Mouse (Mus musculus): ENCODE measurements around the gene Mgat4a.

The Mgat4a gene

DNA sequence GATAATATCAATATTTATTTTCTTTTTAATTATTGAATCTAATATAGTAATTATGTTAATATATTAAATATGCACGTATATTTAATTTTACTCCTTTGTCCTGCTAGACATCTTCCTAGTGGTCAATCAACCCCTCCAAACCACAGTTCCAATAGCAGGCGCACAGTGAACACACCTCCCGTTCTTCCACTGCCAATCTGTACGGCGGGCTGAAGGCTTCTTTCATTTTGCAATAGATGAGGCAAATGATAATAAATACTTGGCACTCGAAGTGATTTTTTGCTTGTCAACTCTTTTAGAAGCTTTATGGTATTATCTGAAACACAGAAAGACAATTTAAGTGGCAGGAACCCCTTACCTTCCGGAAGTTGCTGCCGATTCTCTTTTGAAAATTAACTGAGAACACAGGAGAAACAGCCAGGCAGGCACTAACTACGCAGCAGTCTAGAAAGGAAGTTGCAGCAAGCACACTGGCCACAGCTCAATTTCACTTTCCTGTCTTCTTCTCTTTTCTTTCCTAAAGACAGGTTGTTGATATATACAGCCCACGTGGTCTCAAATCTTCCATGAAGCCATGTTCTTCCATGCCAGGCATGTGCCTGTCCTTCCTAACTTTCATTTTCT lies 45.0 kb downstream of the Mgat4a start:
- DNase-seq (ENCODE audit: low spot score): no peak

DNA sequence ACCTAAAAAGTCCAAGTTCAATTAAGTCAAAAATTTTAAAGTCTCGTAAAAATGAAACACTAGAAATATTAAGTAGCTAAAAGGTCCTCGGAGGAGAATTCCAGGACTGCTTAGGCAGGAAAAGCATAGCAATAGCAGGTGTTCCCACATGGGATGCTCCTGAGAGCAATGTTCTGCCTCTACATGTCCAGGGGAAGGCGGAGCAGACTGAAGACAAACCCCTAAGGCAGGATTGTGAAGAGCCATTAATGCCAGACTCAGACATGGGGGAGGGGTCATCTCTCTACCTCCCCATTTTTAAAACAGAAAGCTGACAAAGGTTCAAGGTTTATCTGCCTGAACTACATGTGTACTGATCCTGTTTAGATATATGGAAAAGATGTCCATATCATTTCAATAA lies 45.7 kb downstream of the Mgat4a start:
- no peak for DNase-seq (ENCODE audit: low spot score)

DNA sequence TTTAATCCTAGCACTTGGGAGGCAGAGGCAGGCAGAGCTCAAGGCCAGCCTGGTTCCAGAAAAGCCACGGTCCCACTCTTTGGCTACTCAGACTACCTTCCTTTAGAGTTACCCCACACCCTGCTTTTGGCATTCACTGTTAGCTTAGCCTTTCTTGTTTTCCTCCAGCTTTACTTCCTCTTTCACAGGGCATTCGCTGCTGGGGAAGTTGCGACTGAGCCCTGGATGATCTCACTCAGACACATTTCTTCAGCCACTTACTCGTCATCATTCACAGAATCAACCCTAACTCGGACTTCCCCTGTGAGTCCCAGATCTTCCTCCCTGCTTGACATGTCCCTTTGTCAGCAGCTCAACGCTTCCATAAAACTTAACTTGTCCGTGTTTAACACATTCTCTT lies 49.1 kb downstream of the Mgat4a start:
- no peak for DNase-seq (ENCODE audit: low spot score)

DNA sequence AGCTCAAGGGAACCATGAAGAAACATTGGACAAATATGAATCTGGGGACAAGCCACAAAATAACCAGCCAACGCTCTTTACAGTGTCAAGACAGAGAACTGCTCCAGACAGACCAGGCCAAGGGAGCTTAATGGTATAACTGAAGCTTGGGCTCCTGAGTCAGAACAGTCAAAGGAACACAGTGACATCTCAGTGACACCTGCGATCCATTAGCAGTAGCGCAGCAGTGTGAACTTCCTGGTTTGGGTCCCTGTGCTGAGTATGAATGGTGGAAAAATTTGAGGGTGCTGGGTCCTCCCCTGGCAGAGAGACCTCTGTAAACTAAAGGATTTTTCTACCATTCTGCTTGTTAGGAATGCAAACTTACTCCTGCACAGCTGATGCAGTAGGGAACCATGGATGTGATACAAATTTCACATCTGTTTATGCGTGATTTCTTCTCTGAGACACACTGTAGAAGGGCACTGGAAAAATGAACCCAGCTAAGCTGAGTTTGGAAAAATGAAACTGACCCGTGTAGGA lies 50.1 kb downstream of the Mgat4a start:
- DNase-seq (ENCODE audit: low spot score): no peak

DNA sequence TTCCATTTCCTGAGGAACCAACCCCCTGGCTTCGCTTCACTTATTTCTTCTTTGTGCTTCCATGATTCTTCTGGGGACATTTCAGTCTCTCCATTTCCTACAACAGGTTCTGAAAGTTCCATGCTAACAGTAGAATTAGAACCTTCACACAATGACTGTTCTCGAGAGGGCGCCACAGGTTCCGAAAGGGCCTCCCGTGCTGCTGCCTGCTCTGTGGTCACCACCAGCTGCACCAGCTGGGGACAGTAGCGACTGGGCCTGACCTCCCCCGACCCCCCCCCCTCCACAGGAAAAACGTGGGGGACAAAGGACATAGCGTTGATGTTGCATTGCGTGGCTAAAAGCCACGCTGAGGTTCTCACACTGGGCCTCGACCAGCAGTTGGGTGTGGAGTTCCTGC lies 52.3 kb downstream of the Mgat4a start:
- no peak for DNase-seq (ENCODE audit: low spot score)

DNA sequence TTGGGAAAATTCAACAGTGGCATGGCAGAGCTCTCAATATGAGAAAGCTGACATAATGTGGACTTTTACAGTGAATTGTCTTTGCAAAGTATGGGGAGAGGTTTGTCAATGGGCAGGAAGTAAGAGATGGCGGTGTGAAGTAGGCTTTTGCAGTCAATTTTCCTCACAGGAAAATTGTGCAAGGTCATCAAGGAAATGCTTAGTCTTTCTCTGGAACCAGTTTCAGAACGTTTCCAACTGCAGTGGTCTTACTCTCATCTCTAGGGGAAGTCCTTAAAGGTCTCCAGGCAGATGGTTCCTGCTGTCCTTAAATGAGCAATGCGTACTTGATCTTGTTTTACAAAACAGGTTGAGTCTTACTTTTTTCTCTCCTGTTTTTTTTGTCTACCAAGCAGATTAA lies 53.8 kb downstream of the Mgat4a start:
- no peak for DNase-seq (ENCODE audit: low spot score)

DNA sequence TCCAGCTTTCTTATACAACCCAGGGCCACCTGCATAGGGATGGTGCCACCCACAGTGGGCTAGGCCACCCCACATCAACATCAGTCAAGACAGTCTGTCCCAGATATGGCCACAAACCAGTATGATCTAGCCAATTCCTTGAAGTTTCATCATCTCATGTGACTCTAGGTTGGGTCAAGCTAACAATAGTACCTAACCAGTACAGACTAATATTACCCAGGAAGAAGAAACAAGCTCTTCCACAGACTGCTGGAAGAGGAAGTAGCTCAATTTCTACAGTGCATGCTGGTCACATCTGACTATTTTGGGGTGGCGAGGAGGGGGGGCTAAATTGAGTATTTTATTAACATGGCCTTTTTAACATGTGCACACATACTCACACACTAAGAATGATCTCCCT lies 54.4 kb downstream of the Mgat4a start:
- DNase-seq (ENCODE audit: low spot score): no peak

DNA sequence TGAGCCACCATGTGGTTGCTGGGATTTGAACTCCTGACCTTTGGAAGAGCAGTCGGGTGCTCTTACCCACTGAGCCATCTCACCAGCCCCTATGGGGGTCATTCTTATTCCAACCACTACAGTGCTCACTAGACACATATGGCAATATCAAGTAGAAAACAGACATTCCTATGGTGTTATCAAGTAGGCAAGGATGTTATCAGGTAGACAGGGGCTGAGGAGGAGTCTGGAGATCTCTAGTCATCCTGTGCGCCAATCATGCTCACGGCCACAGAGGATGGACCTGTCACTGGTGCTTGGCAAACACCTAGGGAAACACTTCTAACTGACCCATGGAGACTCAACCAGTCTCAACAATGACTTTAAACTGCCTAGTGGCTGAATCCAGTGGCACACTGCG lies 56.2 kb downstream of the Mgat4a start:
- no peak for DNase-seq (ENCODE audit: low spot score)

DNA sequence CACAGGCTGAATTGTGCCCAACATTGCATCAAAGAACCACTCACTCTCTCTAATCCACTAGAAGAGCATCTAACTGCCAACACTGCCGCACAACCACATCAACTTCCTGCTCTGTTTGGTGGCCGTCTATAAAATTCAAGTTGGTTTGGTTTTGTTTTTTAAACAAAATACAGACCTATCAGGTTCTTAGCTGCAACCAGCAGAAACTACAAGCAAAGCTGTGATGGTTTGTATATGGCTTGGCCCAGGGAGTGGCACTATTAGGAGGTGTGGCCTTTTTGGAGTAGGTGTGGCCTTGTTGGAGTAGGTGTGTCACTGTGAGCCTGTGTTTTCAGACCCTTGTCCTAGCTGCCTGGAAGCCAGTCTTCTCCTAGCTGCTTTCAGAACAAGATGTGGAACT lies 59.5 kb downstream of the Mgat4a start:
- no peak for DNase-seq (ENCODE audit: low spot score)

DNA sequence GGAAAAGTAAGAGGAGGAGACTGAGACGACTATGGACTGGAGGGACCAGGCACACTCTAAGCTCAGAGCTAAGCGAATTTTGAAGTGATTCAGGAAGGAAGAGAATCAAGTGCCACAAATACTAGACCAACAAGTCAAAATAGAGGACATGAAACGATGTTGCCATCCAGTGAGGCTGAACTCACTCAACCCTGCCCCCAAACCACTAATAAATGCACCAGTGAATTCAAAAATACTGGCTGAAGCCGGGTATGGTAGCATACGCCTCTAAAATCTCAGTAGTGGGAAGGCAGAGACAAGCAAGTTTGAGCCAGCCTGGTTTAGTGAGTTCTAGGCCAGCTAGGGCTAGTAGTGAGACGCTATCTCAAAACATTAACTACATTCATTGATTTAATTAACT lies 60.1 kb downstream of the Mgat4a start:
- DNase-seq (ENCODE audit: low spot score): no peak

DNA sequence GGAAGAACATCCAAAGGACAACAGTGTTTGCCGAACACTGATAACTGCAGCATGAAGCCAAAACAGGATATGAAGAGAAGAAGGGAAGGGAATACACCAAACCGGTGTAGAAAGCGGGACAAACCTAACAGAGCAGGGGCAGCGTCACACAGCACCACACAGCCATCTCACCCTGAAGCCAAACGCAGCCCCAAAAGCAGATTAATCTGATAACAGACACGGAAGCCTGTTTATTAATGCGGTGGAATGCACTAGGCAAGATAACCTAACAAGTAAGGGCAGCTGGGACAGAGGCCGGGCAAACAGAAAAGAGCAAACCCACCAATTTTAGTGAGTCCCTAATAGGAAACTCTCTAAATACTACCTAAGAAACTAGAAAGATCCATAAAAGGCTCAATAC lies 61.1 kb downstream of the Mgat4a start:
- no peak for DNase-seq (ENCODE audit: low spot score)

DNA sequence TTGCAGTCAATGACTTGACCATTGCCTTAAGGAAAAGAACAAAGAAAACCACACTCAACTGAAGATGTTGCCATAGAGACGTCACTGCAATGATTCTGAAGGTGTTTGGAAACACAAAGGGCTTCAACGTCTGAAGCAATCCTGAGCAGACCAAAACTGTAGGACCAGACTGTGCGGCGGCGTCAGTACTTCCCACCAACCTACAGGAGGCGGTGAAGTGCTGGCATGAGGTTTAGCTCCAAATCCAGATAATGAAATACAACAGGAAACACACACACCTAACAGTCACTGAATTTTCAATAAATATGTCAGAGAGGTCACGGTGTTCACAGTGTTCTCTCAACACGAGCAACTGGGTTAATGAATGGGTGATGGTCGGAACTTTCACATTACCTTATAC lies 61.7 kb downstream of the Mgat4a start:
- no peak for DNase-seq (ENCODE audit: low spot score)

DNA sequence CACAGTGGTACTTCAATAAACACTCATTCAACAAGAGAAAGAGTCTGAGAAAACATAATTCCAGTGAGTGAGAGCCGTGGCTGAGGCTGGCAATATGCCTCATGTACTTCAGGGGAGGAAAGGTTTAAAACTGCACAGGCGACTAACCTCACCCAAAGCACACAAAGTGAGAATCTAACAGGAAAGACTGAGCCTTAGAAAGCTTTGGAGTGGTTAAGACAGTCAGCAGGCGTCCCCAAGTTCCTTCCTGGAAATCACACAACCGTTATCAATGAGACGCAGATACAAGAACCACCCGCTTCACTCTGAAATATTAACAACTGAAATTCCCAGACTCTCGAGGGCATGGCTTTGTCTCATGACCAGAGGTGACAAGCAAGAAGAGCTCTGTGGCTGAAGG lies 62.4 kb downstream of the Mgat4a start:
- DNase-seq (ENCODE audit: low spot score): no peak

DNA sequence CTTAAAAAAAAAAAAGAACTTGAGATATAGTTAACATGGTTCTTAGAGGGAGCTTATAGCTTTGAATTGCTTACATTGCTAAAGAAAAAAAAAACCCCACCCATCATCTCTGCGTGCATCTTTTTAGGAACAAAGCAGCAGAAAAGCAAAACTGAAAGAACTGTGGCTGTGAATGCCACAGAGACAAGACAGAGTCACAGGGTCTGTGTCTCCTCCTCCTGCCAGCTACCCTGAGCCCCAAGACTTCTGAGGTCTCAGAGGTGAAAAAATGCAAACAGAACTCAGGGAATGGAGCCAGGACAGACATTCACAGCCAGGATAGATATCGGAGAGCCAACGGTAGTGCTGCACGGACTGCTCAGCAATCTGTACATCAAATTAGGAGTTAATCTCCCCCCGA lies 62.9 kb downstream of the Mgat4a start:
- DNase-seq (ENCODE audit: low spot score): no peak

DNA sequence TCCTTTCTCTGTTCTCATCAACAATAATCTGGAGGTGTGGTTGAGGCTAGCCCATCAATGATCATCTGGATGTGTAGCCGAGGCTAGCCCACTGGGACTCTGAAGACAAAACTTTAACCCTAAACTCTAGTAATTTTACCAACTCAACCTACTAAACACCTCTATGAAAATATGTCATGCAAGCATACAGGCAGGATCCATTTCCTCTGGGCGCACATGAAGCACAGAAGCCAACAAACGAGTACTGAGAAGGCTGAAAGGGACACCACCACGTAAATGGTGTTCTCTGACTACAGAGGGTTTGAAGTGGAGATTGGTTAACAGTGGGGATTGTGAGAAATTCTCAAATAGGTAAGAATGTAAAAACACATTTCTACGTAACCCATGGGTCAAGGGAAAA lies 63.6 kb downstream of the Mgat4a start:
- no peak for DNase-seq (ENCODE audit: low spot score)

DNA sequence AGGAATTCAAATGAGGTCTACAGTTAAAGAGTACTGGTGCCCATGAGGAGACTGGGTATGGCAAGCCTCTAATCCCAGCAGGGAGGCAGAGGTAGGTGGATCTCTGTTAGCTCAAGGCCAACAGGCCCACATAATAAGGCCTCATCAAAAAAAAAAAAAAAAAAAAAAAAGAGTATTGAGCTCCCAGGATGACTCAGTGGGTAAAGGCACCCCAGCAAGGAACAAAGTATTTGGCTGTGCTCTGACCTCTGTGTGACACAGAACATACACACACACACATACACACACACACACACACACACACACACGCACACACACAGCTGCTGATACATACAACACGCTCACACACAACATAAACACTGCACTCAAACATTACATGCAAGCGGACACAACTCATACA lies 65.5 kb downstream of the Mgat4a start:
- no peak for DNase-seq (ENCODE audit: low spot score)

DNA sequence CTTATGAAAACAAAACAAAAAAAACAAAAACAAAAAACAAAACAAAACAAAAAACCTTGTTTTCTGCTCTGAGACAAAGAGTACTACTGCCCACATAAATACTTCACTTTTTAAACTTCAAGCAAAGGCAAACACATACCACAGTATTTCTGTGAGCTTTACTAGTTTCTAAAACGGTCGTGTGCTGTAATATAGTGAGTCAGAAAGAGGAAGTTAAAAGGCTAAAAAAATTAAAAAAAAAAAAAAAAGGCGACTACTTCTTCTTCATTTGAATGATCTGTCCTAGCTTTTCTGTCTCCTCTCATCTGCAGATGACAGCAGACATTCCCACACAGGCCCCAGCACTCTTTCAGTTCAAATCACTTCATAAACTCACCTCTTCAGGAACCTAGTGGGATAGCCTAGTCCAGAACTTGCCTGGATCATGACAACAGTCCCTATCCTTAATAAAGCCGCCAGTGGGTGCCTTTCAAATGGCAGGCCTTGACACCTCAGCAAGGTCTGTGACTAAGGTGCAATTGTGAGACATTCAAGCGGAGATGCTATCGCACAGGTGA lies 66.1 kb downstream of the Mgat4a start:
- no peak for DNase-seq (ENCODE audit: low spot score)

DNA sequence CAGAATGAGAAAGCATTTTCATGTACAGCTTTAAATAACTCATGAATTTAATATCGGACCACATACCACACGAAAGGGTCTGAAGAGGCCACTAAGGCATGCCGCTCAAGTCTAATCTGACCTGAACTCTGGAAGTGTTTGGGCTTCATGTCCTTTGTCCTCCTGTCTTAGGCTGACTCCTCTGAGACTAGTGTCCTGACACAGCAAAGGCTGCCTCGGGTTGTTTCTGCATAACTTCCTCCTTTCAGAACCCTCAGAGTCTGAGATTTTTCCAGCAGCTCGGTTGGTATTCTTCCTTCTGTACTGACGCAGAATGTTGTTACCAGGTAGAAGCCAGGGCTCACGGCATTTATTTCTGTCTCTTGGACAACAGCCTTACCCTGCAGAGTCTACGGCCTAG lies 66.8 kb downstream of the Mgat4a start:
- DNase-seq (ENCODE audit: low spot score): no peak

DNA sequence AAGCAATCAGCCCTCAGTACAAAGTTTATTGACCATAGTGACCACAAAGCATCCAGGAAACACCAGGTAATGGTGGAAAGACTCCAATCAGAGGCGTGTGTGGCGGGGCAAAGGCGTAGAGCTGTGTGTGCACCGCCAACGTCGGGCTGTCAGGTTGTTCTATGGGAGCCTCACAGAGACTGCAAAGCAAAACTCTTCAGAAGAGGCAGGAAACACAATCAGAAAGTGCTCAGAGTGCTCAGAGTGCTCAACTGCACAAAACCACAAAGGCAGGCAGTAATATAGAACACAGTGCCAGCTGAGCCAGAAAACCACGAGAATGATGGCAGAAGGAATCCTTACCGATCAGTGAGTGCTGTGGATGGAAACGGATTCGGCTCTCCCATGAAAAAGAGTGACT lies 67.6 kb downstream of the Mgat4a start:
- DNase-seq (ENCODE audit: low spot score): no peak

DNA sequence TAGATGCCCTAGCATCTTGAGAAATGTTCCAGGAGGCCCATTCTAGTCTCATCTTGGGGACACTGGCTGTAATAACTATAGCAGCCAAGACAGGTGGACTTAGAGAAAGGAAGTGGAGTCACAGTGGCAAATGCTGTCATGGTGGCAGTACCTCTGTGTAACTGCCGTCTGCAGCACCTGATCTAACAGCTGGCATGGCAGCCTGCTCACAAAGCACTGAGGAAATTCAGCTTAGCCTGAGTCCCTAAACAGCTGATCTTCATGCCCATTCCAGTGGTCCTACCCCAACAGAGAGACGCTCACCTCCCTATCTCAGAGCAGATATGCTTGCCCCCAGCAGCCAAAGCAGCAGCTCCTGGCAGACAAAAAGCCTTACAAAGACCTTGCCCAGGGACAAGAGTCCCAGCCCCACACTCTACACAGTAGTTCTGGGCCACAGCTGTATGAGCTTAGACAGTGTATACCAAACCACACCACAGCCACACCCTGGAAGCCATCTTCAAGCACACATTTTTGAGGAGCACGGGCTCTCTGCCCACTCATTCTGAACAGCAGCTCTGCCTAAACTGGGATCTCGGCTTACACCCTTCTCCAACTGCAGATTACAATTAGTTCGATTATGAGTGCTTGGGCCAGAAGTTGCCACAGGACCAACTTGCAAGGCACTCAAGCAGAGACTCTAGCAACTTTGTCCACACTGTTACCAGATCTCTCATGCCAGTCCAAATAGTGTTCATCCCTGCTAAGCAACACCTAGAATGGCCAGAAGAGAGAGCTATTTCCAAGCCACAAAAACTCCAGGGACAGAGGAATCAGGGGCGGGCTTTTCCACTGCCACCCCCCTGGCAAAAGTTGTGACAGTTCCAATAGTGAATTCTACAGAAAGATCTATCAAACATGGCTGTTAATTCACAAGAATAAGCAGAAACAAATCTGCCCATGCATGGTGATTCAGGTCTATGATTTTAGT lies 69.4 kb downstream of the Mgat4a start:
- no peak for DNase-seq (ENCODE audit: low spot score)

DNA sequence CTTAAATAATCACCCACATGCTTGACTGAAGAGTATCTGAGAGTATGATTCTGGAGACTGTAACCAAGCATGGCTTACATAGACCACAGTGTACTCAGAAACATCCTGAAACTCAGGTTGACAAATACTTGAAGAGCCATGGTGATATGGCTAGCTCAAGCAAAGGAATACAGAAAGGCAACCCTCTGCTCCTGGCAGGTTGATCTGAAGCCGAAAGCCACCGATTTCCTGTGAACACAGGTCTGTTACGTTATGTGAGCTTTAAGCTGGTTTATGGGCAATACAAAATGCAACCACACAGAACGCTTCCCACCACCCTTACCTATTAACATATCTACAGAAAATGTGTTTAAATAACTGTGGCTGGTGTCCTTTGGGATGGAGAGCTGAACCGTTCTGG lies 71.8 kb downstream of the Mgat4a start:
- DNase-seq (ENCODE audit: low spot score): no peak

DNA sequence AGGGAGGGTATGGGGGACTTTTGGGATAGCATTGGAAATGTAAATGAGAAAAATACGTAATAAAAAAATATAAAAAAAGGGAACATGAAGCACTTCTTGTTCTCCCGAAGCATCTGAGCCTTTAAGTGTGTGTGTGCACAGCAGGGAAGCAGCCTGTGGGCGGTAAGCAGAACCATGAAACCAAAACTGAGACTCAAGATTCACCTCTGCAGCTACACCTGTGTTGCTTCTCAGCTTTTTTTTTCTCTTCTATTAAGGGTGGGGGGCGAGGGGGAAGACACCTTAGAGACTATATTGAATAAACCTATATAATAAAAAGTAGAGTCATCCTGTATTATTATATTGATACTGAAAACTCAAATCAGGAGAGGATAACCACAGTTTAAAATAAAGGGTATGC lies 73.0 kb downstream of the Mgat4a start:
- no peak for DNase-seq (ENCODE audit: low spot score)

DNA sequence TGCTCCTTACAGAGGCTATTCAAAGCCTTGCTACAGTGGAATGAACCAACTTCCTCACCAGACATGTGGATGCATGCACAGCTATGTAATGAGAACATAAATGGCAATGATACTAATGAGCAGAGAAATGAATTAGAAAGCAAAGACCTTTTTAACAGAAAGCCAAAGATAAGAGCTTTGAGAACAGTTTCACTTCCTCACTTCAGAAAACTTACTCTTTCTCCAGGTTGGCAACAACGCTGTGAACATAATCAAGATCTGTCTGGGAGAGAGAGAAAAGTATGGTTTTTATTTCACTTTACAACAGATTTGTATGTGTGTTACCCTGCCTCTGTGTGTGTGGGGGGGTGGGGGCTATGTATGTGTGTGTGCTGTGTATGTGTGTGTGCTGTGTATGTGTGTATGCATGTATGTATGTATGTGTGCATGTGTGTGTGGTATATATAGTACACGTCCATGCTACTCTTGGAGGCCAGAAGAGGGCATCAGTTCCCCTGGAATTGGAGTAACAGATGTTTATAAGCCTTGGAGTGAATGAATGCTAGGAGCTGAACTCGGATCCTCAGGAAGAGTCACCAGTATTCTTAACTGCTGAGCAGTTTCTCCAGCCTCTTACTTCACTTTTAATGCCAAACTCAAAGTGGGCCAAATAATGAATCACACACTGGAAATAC lies 74.4 kb downstream of the Mgat4a start:
- no peak for DNase-seq (ENCODE audit: low spot score)
